ENCODE assay signal across 8 mouse cellular contexts in genomic region chr13:33964206-33965046, GRCm38 (mm10). TPM values are rescaled to one million over a fixed set of nuclear protein-coding genes. Genes with fewer than 3 reads are reported as not detected.
A peak's percentile ranks its signal among the peaks of the same experiment; 100 is the strongest.
DNase-seq lines count a peak whose midpoint lies in the region; ATAC-seq and TF ChIP-seq lines count a peak whose summit lies in the region.

Nqo2 (plus strand) TSS chr13:33964687.

- ATAC-seq in forebrain, postnatal 0 days: peak; percentile 94
- peak; percentile 91 for ATAC-seq in lung, embryonic 15.5 days (ENCODE audit: borderline replicate concordance, extremely low read depth, low FRiP score, low TSS enrichment)

- H3K9ac ChIP-seq in MEL (ENCODE audit: control insufficient read depth, low read depth, low read length, poor library complexity, severe bottlenecking): peak within 1 kb of the TSS; percentile 87
- H3K9ac ChIP-seq in forebrain, postnatal 0 days: peak within 1 kb of the TSS; percentile 55
- H3K9ac ChIP-seq in lung, embryonic 15.5 days: peak within 1 kb of the TSS; percentile 55

- WGBS in cerebellum, adult 2 months: 2% methylated on average over 22 of the region's 22 CpGs
- 2% methylated on average over 22 of the region's 22 CpGs for WGBS in forebrain, postnatal 0 days
- under 1% methylated on average over 22 of the region's 22 CpGs for WGBS in lung, embryonic 15.5 days

- no peaks in the 10 kb centered on the region for H3K27me3 ChIP-seq in MEL (ENCODE audit: control insufficient read depth in 1 of 2, insufficient read depth in 2 of 2, low read length in 2 of 2)
- no peaks in the 10 kb centered on the region for H3K27me3 ChIP-seq in cerebellum, adult 2 months (ENCODE audit: control insufficient read depth, insufficient read depth, low read length)
- H3K27me3 ChIP-seq in forebrain, postnatal 0 days (ENCODE audit: insufficient read depth, low read length): no peaks in the 10 kb centered on the region
- no peaks in the 10 kb centered on the region for H3K27me3 ChIP-seq in lung, embryonic 15.5 days

- no peaks in the 10 kb centered on the region; the same call in 1 of the 2 replicates for H3K79me2 ChIP-seq in MEL (ENCODE audit: control insufficient read depth, insufficient read depth, low read length, poor library complexity)

- peaks cover 6 to 10% of the 10 kb centered on the region in 2 experiments for H3K4me1 ChIP-seq in MEL (ENCODE audit: control insufficient read depth in 1 of 2, insufficient read depth in 2 of 2, low read length in 2 of 2)
- H3K4me1 ChIP-seq in cerebellum, adult 2 months (ENCODE audit: control insufficient read depth, insufficient read depth, low read length): no peaks in the 10 kb centered on the region
- no peaks in the 10 kb centered on the region for H3K4me1 ChIP-seq in forebrain, postnatal 0 days (ENCODE audit: insufficient read depth)
- H3K4me1 ChIP-seq in lung, embryonic 15.5 days: peaks cover 10% of the 10 kb centered on the region

- peak within 1 kb of the TSS; percentile 90 for H3K27ac ChIP-seq in MEL (ENCODE audit: control insufficient read depth, low read depth, low read length)
- H3K27ac ChIP-seq in cerebellum, adult 2 months (ENCODE audit: insufficient read depth, low read length): peak within 1 kb of the TSS; percentile 21; the same call in 1 of the 2 replicates
- peak within 1 kb of the TSS; percentile 66 for H3K27ac ChIP-seq in forebrain, postnatal 0 days (ENCODE audit: low read depth, low read length)
- H3K27ac ChIP-seq in lung, embryonic 15.5 days: peak within 1 kb of the TSS; percentile 96

- peak in 2 of 3 experiments; percentile 39 to 67; a peak in 4 of 6 replicates for TF ChIP-seq CTCF in MEL (IDR thresholded peaks at IDR 0.05 in 2 of 3, conservative IDR thresholded peaks at IDR 0.05 in 1 of 3; ENCODE audit: control insufficient read depth in 1 of 3, insufficient read depth in 1 of 3, low read depth in 2 of 3, low read length in 3 of 3, poor library complexity in 1 of 3, severe bottlenecking in 1 of 3)
- TF ChIP-seq CTCF in cerebellum, adult 2 months (IDR thresholded peaks at IDR 0.05; ENCODE audit: borderline replicate concordance, insufficient read depth, low read depth, low read length): peak; percentile 39; the same call in 1 of the 2 replicates
- TF ChIP-seq CTCF in forebrain, postnatal 0 days (IDR thresholded peaks at IDR 0.05; ENCODE audit: low read depth): peak; percentile 39

- H3K9me3 ChIP-seq in MEL (replicated peaks; ENCODE audit: insufficient read depth, low read length): no peaks in the 10 kb centered on the region
- H3K9me3 ChIP-seq in forebrain, postnatal 0 days (ENCODE audit: low read length): no peaks in the 10 kb centered on the region
- no peaks in the 10 kb centered on the region for H3K9me3 ChIP-seq in lung, embryonic 15.5 days

- peak within 1 kb of the TSS; percentile 80 to 87 for H3K4me3 ChIP-seq in MEL (ENCODE audit: control insufficient read depth in 1 of 2, insufficient read depth in 1 of 2, low read depth in 2 of 2, low read length in 2 of 2)
- H3K4me3 ChIP-seq in cerebellum, adult 2 months (replicated peaks; ENCODE audit: insufficient read depth, low read depth, low read length): peak within 1 kb of the TSS; percentile 92
- H3K4me3 ChIP-seq in forebrain, postnatal 0 days (ENCODE audit: low read depth, low read length): peak within 1 kb of the TSS; percentile 43
- peak within 1 kb of the TSS; percentile 57 for H3K4me3 ChIP-seq in lung, embryonic 15.5 days

- peaks cover 0 to 7% of the 10 kb centered on the region in 2 experiments; a peak in 2 of 4 replicates for H3K36me3 ChIP-seq in MEL (ENCODE audit: control insufficient read depth in 1 of 2, insufficient read depth in 2 of 2, low read length in 2 of 2)
- no peaks in the 10 kb centered on the region for H3K36me3 ChIP-seq in forebrain, postnatal 0 days (ENCODE audit: insufficient read depth)
- no peaks in the 10 kb centered on the region for H3K36me3 ChIP-seq in lung, embryonic 15.5 days

- peak; percentile 46 to 81; a peak in 2 of 4 replicates for TF ChIP-seq POLR2A in MEL (IDR thresholded peaks at IDR 0.05; ENCODE audit: control insufficient read depth in 1 of 2, insufficient read depth in 1 of 2, low read depth in 1 of 2, low read length in 2 of 2, poor library complexity in 1 of 2)
- peak; percentile 41; the same call in 1 of the 2 replicates for TF ChIP-seq POLR2A in cerebellum, adult 2 months (IDR thresholded peaks at IDR 0.05; ENCODE audit: borderline replicate concordance, insufficient read depth, low read length)

- TF ChIP-seq EP300 in MEL (IDR thresholded peaks at IDR 0.05; ENCODE audit: low read depth in 1 of 2, low read length in 2 of 2): no peak

- peak; percentile 92 for DNase-seq in MEL (ENCODE audit: low read depth, low spot score)
- DNase-seq in cerebellum, adult 2 months: peak; percentile 69 to 72
- peak; percentile 66 for DNase-seq in forebrain, postnatal 0 days
- peak; percentile 73 for DNase-seq in heart, postnatal 4 days
- peak; percentile 40 to 43 for DNase-seq in layer of hippocampus, adult 8-10 months (ENCODE audit: low spot score in 2 of 2)
- DNase-seq in ovary, postnatal 10 days (ENCODE audit: low spot score): peak; percentile 67
- peak; percentile 11 to 19 for DNase-seq in thymus, postnatal 10 days (ENCODE audit: low spot score in 2 of 2)

- TF ChIP-seq RAD21 in MEL (IDR thresholded peaks at IDR 0.05; ENCODE audit: low read depth, low read length): no peak

- H3K4me2 ChIP-seq in forebrain, postnatal 0 days (ENCODE audit: low read depth): peak within 1 kb of the TSS; percentile 71
- H3K4me2 ChIP-seq in lung, embryonic 15.5 days: peak within 1 kb of the TSS; percentile 66

TF ChIP-seq in MEL, 35 proteins besides CTCF, POLR2A, EP300 and RAD21 (continues in another document):
- TF ChIP-seq MYB (IDR thresholded peaks at IDR 0.05; ENCODE audit: low read depth, low read length) (no peak), UBTF (IDR thresholded peaks at IDR 0.05; ENCODE audit: borderline replicate concordance, insufficient read depth, low read depth, low read length) (no peak), JUND (IDR thresholded peaks at IDR 0.05; ENCODE audit: low read depth, low read length) (no peak), POLR2AphosphoS2 (IDR thresholded peaks at IDR 0.05; ENCODE audit: low read length) (peak; percentile 56; the same call in 1 of the 2 replicates), TBP (IDR thresholded peaks at IDR 0.05; ENCODE audit: low read depth, low read length) (peak; percentile 84), ETS1 (IDR thresholded peaks at IDR 0.05; ENCODE audit: low read depth, low read length) (0 out of 2 replicates have a peak, but pooled peaks have one; percentile 14), USF2 (IDR thresholded peaks at IDR 0.05; ENCODE audit: borderline replicate concordance in 1 of 2, insufficient read depth in 1 of 2, low read depth in 1 of 2, low read length in 2 of 2) (no peak), NRF1 (IDR thresholded peaks at IDR 0.05; ENCODE audit: insufficient read depth, low read depth, low read length, poor library complexity, severe bottlenecking) (peak; percentile 71), ZKSCAN1 (IDR thresholded peaks at IDR 0.05; ENCODE audit: low read depth, low read length) (no peak), SMC3 (IDR thresholded peaks at IDR 0.05; ENCODE audit: low read depth, low read length) (no peak), KAT2A (conservative IDR thresholded peaks at IDR 0.05; ENCODE audit: low read depth, low read length) (no peak; the same call in 1 of the 2 replicates), MXI1 (IDR thresholded peaks at IDR 0.05; ENCODE audit: low read depth, low read length) (no peak; the same call in 1 of the 2 replicates), E2F4 (IDR thresholded peaks at IDR 0.05; ENCODE audit: borderline replicate concordance, low read depth, low read length) (no peak; the same call in 1 of the 2 replicates), CHD2 (IDR thresholded peaks at IDR 0.05; ENCODE audit: low read length) (no peak), MAZ (IDR thresholded peaks at IDR 0.05; ENCODE audit: low read depth, low read length) (peak; percentile 69), ZNF384 (IDR thresholded peaks at IDR 0.05; ENCODE audit: low read depth, low read length) (peak; percentile 60; the same call in 1 of the 2 replicates), GATA1 (IDR thresholded peaks at IDR 0.05; ENCODE audit: low read depth, low read length) (no peak), USF1 (IDR thresholded peaks at IDR 0.05; ENCODE audit: low read depth, low read length) (no peak), TCF12 (IDR thresholded peaks at IDR 0.05; ENCODE audit: low read depth, low read length) (0 out of 2 replicates have a peak, but pooled peaks have one; percentile 27), POLR2AphosphoS5 (IDR thresholded peaks at IDR 0.05; ENCODE audit: borderline replicate concordance, low read depth, low read length) (no peak), RCOR1 (IDR thresholded peaks at IDR 0.05; ENCODE audit: low read depth, low read length) (0 out of 2 replicates have a peak, but pooled peaks have one; percentile 7), MAX (IDR thresholded peaks at IDR 0.05; ENCODE audit: low read length) (no peak), MYC (IDR thresholded peaks at IDR 0.05; ENCODE audit: low read depth, low read length) (no peak), CHD1 (IDR thresholded peaks at IDR 0.05; ENCODE audit: low read depth, low read length) (no peak), SIN3A (IDR thresholded peaks at IDR 0.05; ENCODE audit: low read length) (no peak; the same call in 1 of the 2 replicates), NELFE (IDR thresholded peaks at IDR 0.05; ENCODE audit: low read depth, low read length) (peak; percentile 70), MEF2A (IDR thresholded peaks at IDR 0.05; ENCODE audit: extremely low read depth, insufficient replicate concordance, low read depth, low read length, poor library complexity, severe bottlenecking) (no peak), ELF1 (IDR thresholded peaks at IDR 0.05; ENCODE audit: low read depth, low read length) (peak; percentile 60), BHLHE40 (IDR thresholded peaks at IDR 0.05; ENCODE audit: borderline replicate concordance, low read depth, low read length) (no peak), GABPA (IDR thresholded peaks at IDR 0.05; ENCODE audit: low read depth, low read length) (no peak), TAL1 (IDR thresholded peaks at IDR 0.05; ENCODE audit: low read length) (no peak)

RNA-seq across cellular contexts. Expression of gene Nqo2, which starts in this region (rescaled TPM):
- total RNA-seq in MEL (2012; rRNA removed): 3.0 and 3.7 TPM in 2 replicates
- polyA plus RNA-seq in MEL (2012; ENCODE audit: insufficient read depth in 1 of 2, insufficient read length in 2 of 2, low read depth in 1 of 2, low replicate concordance in 2 of 2, missing spikeins in 1 of 2): 1 to 10 TPM in 1 of 2 experiments, not detected in 1; 7.6 TPM
- polyA plus RNA-seq in cerebellum, adult 2 months (2012; rRNA removed): 13.0 and 13.9 TPM in 2 replicates
- 4.0 and 4.7 TPM in 2 replicates for total RNA-seq in forebrain, postnatal 0 days (2014; rRNA removed)
- 4.7 and 6.3 TPM in 2 replicates for polyA plus RNA-seq in forebrain, postnatal 0 days (2015; fragmentation: Nextera tagmentation; extraction: Ambion mirVana)
- total RNA-seq in heart, postnatal 4 days (2021): 10 to 100 TPM; 21.6 to 23.9 TPM
- 1 to 10 TPM; 5.8 to 9.3 (median 7.3) TPM for total RNA-seq in layer of hippocampus, adult 8-10 months (2022)
- 29.1 and 29.4 TPM in 2 replicates for polyA plus RNA-seq in lung, embryonic 15.5 days (2015; fragmentation: Nextera tagmentation; extraction: Ambion mirVana)

Comparison
In these comparisons a context has a peak if more than half of its experiments do, and no peak if none do; other contexts are left out.
1. Peak in every context shown above with its lines: DNase-seq, ATAC-seq, H3K4me3 ChIP-seq and H3K27ac ChIP-seq.
2. DNase-seq: peak in every context shown above with its lines; median percentile 92 in MEL; 73 in heart, postnatal 4 days; 70 in cerebellum, adult 2 months; 67 in ovary, postnatal 10 days; 66 in forebrain, postnatal 0 days; 42 in layer of hippocampus, adult 8-10 months; 15 in thymus, postnatal 10 days.
3. H3K27ac ChIP-seq: peak in every context shown above with its lines; median percentile 96 in lung, embryonic 15.5 days; 90 in MEL; 66 in forebrain, postnatal 0 days; 21 in cerebellum, adult 2 months.